Comparison of ENCODE assay signal across 25 mouse cellular contexts in genomic region chr4:119882814-119883213, GRCm38 (mm10).
A peak's percentile ranks its signal among the peaks of the same experiment; 100 is the strongest.
DNase-seq lines count a peak whose midpoint lies in the region; ATAC-seq and TF ChIP-seq lines count a peak whose summit lies in the region.
"Had no signal": no experiment of that assay in that cellular context is flagged by ENCODE, and none has a peak within 500 bp of the region (broad histone marks: within the 10 kb centered on the region; RNA-seq: fewer than 3 reads in every experiment).

No protein-coding gene starts in this region.

- no peak overlapping the region for H3K4me2 ChIP-seq in lung, embryonic 15.5 days
- H3K4me2 ChIP-seq in liver, postnatal 0 days (ENCODE audit: low read depth, low read length), result no peak overlapping the region
- H3K4me2 ChIP-seq: heart, embryonic 13.5 days; midbrain, embryonic 15.5 days had no signal

- no peak overlapping the region for H3K9ac ChIP-seq in lung, embryonic 15.5 days
- H3K9ac ChIP-seq in liver, postnatal 0 days (replicated peaks), result no peak overlapping the region
- H3K9ac ChIP-seq: heart, embryonic 13.5 days; midbrain, embryonic 15.5 days had no signal

- H3K27me3 ChIP-seq in lung, embryonic 15.5 days, result no peaks in the 10 kb centered on the region
- H3K27me3 ChIP-seq in liver, postnatal 0 days (ENCODE audit: insufficient read depth, low read length), result no peaks in the 10 kb centered on the region
- H3K27me3 ChIP-seq: heart, embryonic 13.5 days; midbrain, embryonic 15.5 days had no signal

- no peaks in the 10 kb centered on the region for H3K9me3 ChIP-seq in lung, embryonic 15.5 days
- H3K9me3 ChIP-seq in liver, postnatal 0 days (ENCODE audit: low read length), result no peaks in the 10 kb centered on the region
- H3K9me3 ChIP-seq: heart, embryonic 13.5 days; midbrain, embryonic 15.5 days had no signal

- intact Hi-C loops in left cerebral cortex, adult 2 months (cut with DNase I), result loop anchor here (5.0 kb wide), 1 partner anchor 84 kb away; no protein-coding TSS in a partner anchor

- TF ChIP-seq CTCF in left cerebral cortex, adult 2 months (IDR thresholded peaks at IDR 0.05), result no peak
- no peak for TF ChIP-seq CTCF in lung, adult 2 months (IDR thresholded peaks at IDR 0.05; ENCODE audit: insufficient read depth, low read length)
- no peak for TF ChIP-seq CTCF in liver, postnatal 0 days (IDR thresholded peaks at IDR 0.05; ENCODE audit: low read depth)

- TF ChIP-seq POLR2A in lung, adult 2 months (IDR thresholded peaks at IDR 0.05; ENCODE audit: borderline replicate concordance, extremely low read depth, low read depth, low read length), result no peak

- no peak for TF ChIP-seq EP300 in liver, postnatal 0 days (IDR thresholded peaks at IDR 0.05; ENCODE audit: low read depth)

- H3K36me3 ChIP-seq in lung, embryonic 15.5 days, result no peaks in the 10 kb centered on the region
- H3K36me3 ChIP-seq in liver, postnatal 0 days (replicated peaks; ENCODE audit: insufficient read depth, low read length), result no peaks in the 10 kb centered on the region
- H3K36me3 ChIP-seq: heart, embryonic 13.5 days; midbrain, embryonic 15.5 days had no signal

- 16% methylated on average over 5 of the region's 5 CpGs for WGBS in lung, embryonic 15.5 days
- 38% methylated on average over 5 of the region's 5 CpGs for WGBS in lung, adult 2 months
- WGBS in liver, postnatal 0 days (ENCODE audit: insufficient replicate concordance), result 45% methylated on average over 5 of the region's 5 CpGs

- peak overlapping the region; percentile 40; the same call in 1 of the 2 replicates for H3K27ac ChIP-seq in left cerebral cortex, adult 2 months
- peak overlapping the region; percentile 84 for H3K27ac ChIP-seq in lung, embryonic 15.5 days
- no peak overlapping the region for H3K27ac ChIP-seq in liver, postnatal 0 days (ENCODE audit: low read depth)
- H3K27ac ChIP-seq: gastrocnemius, adult 2 months; heart, embryonic 13.5 days; macrophage; midbrain, embryonic 15.5 days had no signal

- DNase-seq in left cerebral cortex, adult 2 months (ENCODE audit: extremely low spot score in 1 of 2, low spot score in 2 of 2), result no peak
- DNase-seq in left cerebral cortex, adult 18-20 months (ENCODE audit: low spot score in 2 of 2), result no peak
- DNase-seq in lung, adult 2 months, result no peak
- peak; percentile 10 for DNase-seq in NIH3T3 (ENCODE audit: low read depth)
- no peak for DNase-seq in liver, postnatal 0 days
- DNase-seq in thymus, postnatal 14 days, result no peak
- DNase-seq: adrenal gland, postnatal 36 days; cerebellum, adult 2 months; cerebellum, postnatal 14 days; gastrocnemius, adult 2 months; gastrocnemius, postnatal 36 days; heart, postnatal 10 days; kidney, adult 18-20 months; kidney, postnatal 36 days; layer of hippocampus, postnatal 36 days; thymus, adult 2 months; thymus, postnatal 4 days had no signal

- H3K4me3 ChIP-seq in left cerebral cortex, adult 2 months, result no peak overlapping the region
- no peak overlapping the region for H3K4me3 ChIP-seq in lung, embryonic 15.5 days
- H3K4me3 ChIP-seq in lung, adult 2 months (replicated peaks; ENCODE audit: extremely low read depth, low read depth, low read length), result no peak overlapping the region
- no peak overlapping the region for H3K4me3 ChIP-seq in liver, postnatal 0 days (ENCODE audit: low read depth, low read length)
- H3K4me3 ChIP-seq: erythroblast, embryonic 14.5 days; gastrocnemius, adult 2 months; heart, embryonic 13.5 days; midbrain, embryonic 15.5 days had no signal

- ATAC-seq in lung, embryonic 15.5 days (ENCODE audit: borderline replicate concordance, extremely low read depth, low FRiP score, low TSS enrichment), result peak; percentile 82
- 0 out of 2 replicates have a peak, but pooled peaks have one; percentile 17 for ATAC-seq in liver, postnatal 0 days
- ATAC-seq: CD4-positive, CD25-positive, alpha-beta regulatory T cell, adult 4 months; forebrain, embryonic 16.5 days; hindbrain, embryonic 16.5 days; midbrain, embryonic 15.5 days had no signal

- H3K4me1 ChIP-seq in lung, embryonic 15.5 days, result 0 out of 2 replicates have a peak, but pooled peaks cover 4% of the 10 kb centered on the region
- no peaks in the 10 kb centered on the region; the same call in 1 of the 2 replicates for H3K4me1 ChIP-seq in lung, adult 2 months (ENCODE audit: control insufficient read depth, insufficient read depth, low read length)
- no peaks in the 10 kb centered on the region for H3K4me1 ChIP-seq in liver, postnatal 0 days (ENCODE audit: insufficient read depth)
- H3K4me1 ChIP-seq: midbrain, embryonic 15.5 days had no signal
